Mouse (Mus musculus) lung, embryonic 15.5 days (tissue): Measurements from ENCODE around the gene Vamp4. TPM values are rescaled to one million over a fixed set of nuclear protein-coding genes. Genes with fewer than 3 reads are reported as not detected.
"Not testable (repeated sequence)": the region's sequence is repeated elsewhere in the genome, so short reads cannot be mapped to it uniquely, and the experiment has no call there.

Experiments used
- ATAC-seq: fragments of 200-750 bp; cut with Nextera tagmentation; 2 replicates; pipeline ENCODE4 v1.8.0; 2017; ENCODE audit warnings: moderate number of reproducible peaks, borderline replicate concordance; ENCODE audit not compliant: low FRiP score, low TSS enrichment; ENCODE audit errors: extremely low read depth
- H3K27ac ChIP-seq: fragments of 300-500 bp; sonication (generic); 2 replicates; pipeline ENCODE4 v1.5.1; 2015; ENCODE audit warnings: moderate library complexity, mild to moderate bottlenecking, inconsistent platforms
- H3K27me3 ChIP-seq: fragments of 300-500 bp; sonication (generic); 2 replicates; pipeline ENCODE4 v1.6.1; 2015; ENCODE audit warnings: inconsistent platforms
- H3K36me3 ChIP-seq: fragments of 300-500 bp; sonication (generic); 2 replicates; pipeline ENCODE4 v1.6.1; 2015; ENCODE audit warnings: inconsistent platforms
- H3K4me1 ChIP-seq: fragments of 300-500 bp; sonication (generic); 2 replicates; pipeline ENCODE4 v1.6.1; 2015; ENCODE audit warnings: inconsistent platforms
- H3K4me2 ChIP-seq: fragments of 300-500 bp; sonication (generic); 2 replicates; pipeline ENCODE4 v1.6.1; 2015; ENCODE audit warnings: inconsistent platforms, mild to moderate bottlenecking, moderate library complexity
- H3K4me3 ChIP-seq: fragments of 300-500 bp; sonication (generic); 2 replicates; pipeline ENCODE4 v1.5.1; 2015; ENCODE audit warnings: mild to moderate bottlenecking, inconsistent platforms
- H3K9ac ChIP-seq: fragments of 300-500 bp; sonication (generic); 2 replicates; pipeline ENCODE4 v1.6.1; 2015; ENCODE audit warnings: inconsistent platforms
- H3K9me3 ChIP-seq: fragments of 300-500 bp; sonication (generic); 2 replicates; pipeline ENCODE4 v1.6.1; 2016; ENCODE audit warnings: inconsistent platforms
- WGBS: fragments of 180-500 bp; shearing (Covaris S2); methylation state at CpG from one replicate; pipeline ENCODE4 v1.1.7; 2015; 5-methylcytosine and 5-hydroxymethylcytosine counted together
- polyA plus RNA-seq: library from polyadenylated mRNA; unstranded; fragments of >200 nt; fragmentation: Nextera tagmentation; extraction: Ambion mirVana; gene quantifications from 2 replicates; pipeline ENCODE4 v1.2.1, GENCODE M21; 2015

The Vamp4 gene
- polyA plus RNA-seq, 1 experiment from 2014 or later = 53.6 TPM

GRCm38 (mm10) chr1:162635291-162635931 is 65.1 kb downstream of the Vamp4 start:
- not testable (repeated sequence) for H3K9me3 ChIP-seq, H3K4me3 ChIP-seq, H3K4me2 ChIP-seq, H3K27me3 ChIP-seq, H3K27ac ChIP-seq, ATAC-seq, H3K4me1 ChIP-seq, H3K9ac ChIP-seq, H3K36me3 ChIP-seq
- 23% methylated on average over 1 of the region's 1 CpGs for WGBS

- Histone ChIP-seq H3K4me2 (no peak overlapping the region), H3K36me3 (no peaks in the 10 kb centered on the region), H3K9ac (no peak overlapping the region), H3K4me1 (peaks cover 6% of the 10 kb centered on the region), H3K27me3 (no peaks in the 10 kb centered on the region), H3K27ac (no peak overlapping the region), H3K4me3 (no peak overlapping the region), H3K9me3 (no peaks in the 10 kb centered on the region)
- WGBS = 75% methylated on average over 3 of the region's 3 CpGs
- no peak for ATAC-seq
Observed at GRCm38 (mm10) chr1:162636516-162636915, 66.2 kb downstream of the Vamp4 start.

- Histone ChIP-seq H3K36me3 (no peaks in the 10 kb centered on the region), H3K27ac (no peak overlapping the region), H3K9me3 (no peaks in the 10 kb centered on the region), H3K4me2 (no peak overlapping the region), H3K4me3 (no peak overlapping the region), H3K4me1 (peaks cover 6% of the 10 kb centered on the region), H3K9ac (no peak overlapping the region), H3K27me3 (no peaks in the 10 kb centered on the region)
- 86% methylated on average over 4 of the region's 4 CpGs for whole genome bisulfite sequencing
- ATAC-seq = no peak
Observed at GRCm38 (mm10) chr1:162638535-162638934, 68.2 kb downstream of the Vamp4 start.

GRCm38 (mm10) chr1:162639051-162639750 is 68.9 kb downstream of the Vamp4 start, which contains the start of gene Myoc:
Gene Myoc, plus strand, starts transcription at chr1:162639155.
- no peak for ATAC-seq
- Histone ChIP-seq H3K4me2 (no peak within 1 kb of the TSS), H3K9me3 (no peaks in the 10 kb centered on the region), H3K27ac (no peak within 1 kb of the TSS), H3K9ac (no peak within 1 kb of the TSS), H3K27me3 (no peaks in the 10 kb centered on the region), H3K4me1 (peaks cover 9% of the 10 kb centered on the region), H3K4me3 (no peak within 1 kb of the TSS), H3K36me3 (no peaks in the 10 kb centered on the region)
- WGBS = 75% methylated on average over 10 of the region's 10 CpGs

DNA sequence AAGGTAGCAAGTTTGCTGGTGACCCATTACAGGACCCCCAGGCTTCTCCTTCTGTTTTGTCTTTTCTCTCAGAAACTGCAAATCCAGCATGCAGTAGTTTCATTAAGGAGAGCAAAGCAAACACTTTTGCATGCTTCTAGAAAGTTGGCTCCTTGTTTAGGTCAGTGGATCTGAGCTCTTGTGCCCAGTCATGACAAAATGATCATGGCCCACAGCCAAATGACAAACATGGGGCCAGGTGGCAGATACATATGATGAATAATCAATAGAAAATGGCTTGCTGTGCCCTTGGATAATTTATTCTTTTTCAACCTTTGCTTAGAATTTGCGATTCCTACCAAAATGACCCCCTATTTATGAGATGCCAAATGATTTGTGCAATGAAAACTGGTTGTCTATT is 69.5 kb downstream of the Vamp4 start:
- no peak for ATAC-seq
- H3K4me3 ChIP-seq = no peak overlapping the region

GRCm38 (mm10) chr1:162642591-162642990 is 72.3 kb downstream of the Vamp4 start:
- Histone ChIP-seq H3K9ac (no peak overlapping the region), H3K4me1 (peaks cover 9% of the 10 kb centered on the region), H3K4me3 (no peak overlapping the region), H3K27ac (no peak overlapping the region), H3K27me3 (no peaks in the 10 kb centered on the region), H3K9me3 (no peaks in the 10 kb centered on the region), H3K4me2 (no peak overlapping the region), H3K36me3 (no peaks in the 10 kb centered on the region)
- no peak for ATAC-seq
- 70% methylated on average over 3 of the region's 3 CpGs for WGBS

More for the DNA sequence above, 69.5 kb downstream of the Vamp4 start:
- no peaks in the 10 kb centered on the region for H3K36me3 ChIP-seq
- H3K27me3 ChIP-seq = no peaks in the 10 kb centered on the region
- peaks cover 9% of the 10 kb centered on the region for H3K4me1 ChIP-seq
- H3K27ac ChIP-seq = no peak overlapping the region
- no peak overlapping the region for H3K4me2 ChIP-seq
- no peaks in the 10 kb centered on the region for H3K9me3 ChIP-seq
- H3K9ac ChIP-seq = no peak overlapping the region
- 89% methylated on average over 1 of the region's 1 CpGs for WGBS

- H3K36me3 ChIP-seq = no peaks in the 10 kb centered on the region
- no peaks in the 10 kb centered on the region for H3K9me3 ChIP-seq
- H3K9ac ChIP-seq = no peak overlapping the region
- no peaks in the 10 kb centered on the region for H3K27me3 ChIP-seq
- peaks cover 9% of the 10 kb centered on the region for H3K4me1 ChIP-seq
- no peak overlapping the region for H3K4me2 ChIP-seq
- no peak overlapping the region for H3K4me3 ChIP-seq
- no peak for ATAC-seq
- H3K27ac ChIP-seq = no peak overlapping the region
- WGBS = 28% methylated on average over 4 of the region's 4 CpGs
Observed at GRCm38 (mm10) chr1:162643752-162644151, 73.4 kb downstream of the Vamp4 start.

DNA sequence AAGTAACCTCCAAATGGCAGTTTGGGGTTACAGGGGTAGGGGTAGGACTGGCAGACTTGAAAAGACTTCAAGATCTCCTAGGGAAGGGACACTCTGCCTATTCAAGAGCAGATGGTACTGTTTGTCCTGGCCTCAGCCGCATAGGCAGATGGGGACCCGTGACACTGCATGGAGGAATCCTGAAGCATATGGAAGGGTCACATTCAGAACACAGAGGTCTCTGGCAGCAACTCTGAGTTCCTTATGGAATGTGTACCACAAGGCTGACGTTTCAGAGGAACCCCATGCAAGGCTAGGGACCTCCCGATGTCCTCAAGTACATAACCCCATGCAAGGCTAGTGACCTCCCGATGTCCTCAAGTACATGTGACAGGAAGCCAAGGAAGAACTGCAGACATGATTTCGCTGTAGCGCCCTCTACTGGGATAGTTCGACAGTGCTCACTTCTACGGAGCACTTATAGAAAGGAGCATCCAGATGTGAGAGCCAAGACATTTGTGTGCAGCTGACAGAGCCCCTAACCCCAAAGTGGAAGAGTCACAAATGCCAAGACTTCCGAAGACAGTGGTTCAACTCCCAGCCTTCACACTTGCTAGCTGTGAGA is 75.9 kb downstream of the Vamp4 start:
- H3K27me3 ChIP-seq = no peaks in the 10 kb centered on the region
- H3K4me2 ChIP-seq = no peak overlapping the region
- no peaks in the 10 kb centered on the region for H3K36me3 ChIP-seq
- 0 out of 2 replicates have a peak, but pooled peaks cover 2% of the 10 kb centered on the region for H3K4me1 ChIP-seq
- no peak overlapping the region for H3K4me3 ChIP-seq
- no peaks in the 10 kb centered on the region for H3K9me3 ChIP-seq
- ATAC-seq = no peak
- no peak overlapping the region for H3K9ac ChIP-seq
- 72% methylated on average over 10 of the region's 10 CpGs for WGBS
- H3K27ac ChIP-seq = no peak overlapping the region

- no peak for ATAC-seq
- Histone ChIP-seq H3K4me2 (no peak overlapping the region), H3K9me3 (no peaks in the 10 kb centered on the region), H3K27ac (no peak overlapping the region), H3K36me3 (no peaks in the 10 kb centered on the region), H3K9ac (no peak overlapping the region), H3K4me3 (no peak overlapping the region), H3K4me1 (0 out of 2 replicates have a peak, but pooled peaks cover 2% of the 10 kb centered on the region), H3K27me3 (no peaks in the 10 kb centered on the region)
- WGBS = 86% methylated on average over 14 of the region's 14 CpGs
Observed at GRCm38 (mm10) chr1:162648416-162648815, 78.1 kb downstream of the Vamp4 start.

Other genes with a start within 250 kb of the Vamp4 start
- gene Dnm3, start 92.5 kb upstream of the Vamp4 start, polyA plus RNA-seq = 2.2 and 2.7 TPM in 2 replicates
- 22.6 and 23.4 TPM in 2 replicates for gene Mettl13, start 22.0 kb upstream of the Vamp4 start, polyA plus RNA-seq
- not detected in 2 replicates for gene Myoc, start 68.6 kb downstream of the Vamp4 start, polyA plus RNA-seq
- gene Myocos, start 87.7 kb downstream of the Vamp4 start, polyA plus RNA-seq = not detected in 2 replicates
- gene Prrc2c, start 170.0 kb downstream of the Vamp4 start, polyA plus RNA-seq = 136 and 140 TPM in 2 replicates
- 1.5 and 1.8 TPM in 2 replicates for gene Fmo4, start 243.5 kb downstream of the Vamp4 start, polyA plus RNA-seq